ENCODE assay signal across 34 mouse cellular contexts in genomic region chr4:89403151-89403550, GRCm38 (mm10).
"Had no signal": no experiment of that assay in that cellular context is flagged by ENCODE, and none has a peak within 500 bp of the region (broad histone marks: within the 10 kb centered on the region; RNA-seq: fewer than 3 reads in every experiment).

No protein-coding gene starts in this region.

- ATAC-seq: hindbrain, embryonic 16.5 days; hindbrain, postnatal 0 days; inflammation-experienced regulatory T-cells, adult 6 months; intestine, postnatal 0 days had no signal

- H3K4me1 ChIP-seq: heart, embryonic 12.5 days; heart, embryonic 13.5 days; heart, embryonic 15.5 days; hindbrain, embryonic 10.5 days; hindbrain, embryonic 12.5 days; hindbrain, embryonic 13.5 days; hindbrain, embryonic 15.5 days; intestine, embryonic 15.5 days; kidney, embryonic 15.5 days had no signal

- H3K36me3 ChIP-seq: heart, embryonic 12.5 days; heart, embryonic 13.5 days; heart, embryonic 15.5 days; hindbrain, embryonic 10.5 days; hindbrain, embryonic 12.5 days; hindbrain, embryonic 13.5 days; hindbrain, embryonic 15.5 days; intestine, embryonic 15.5 days; kidney, embryonic 15.5 days had no signal

- H3K27me3 ChIP-seq: heart, embryonic 12.5 days; heart, embryonic 13.5 days; heart, embryonic 15.5 days; hindbrain, embryonic 12.5 days; hindbrain, embryonic 13.5 days; hindbrain, embryonic 15.5 days; intestine, embryonic 15.5 days; kidney, embryonic 15.5 days had no signal

- H3K9ac ChIP-seq: heart, embryonic 12.5 days; heart, embryonic 13.5 days; heart, embryonic 15.5 days; hindbrain, embryonic 12.5 days; hindbrain, embryonic 13.5 days; hindbrain, embryonic 14.5 days; hindbrain, embryonic 15.5 days; intestine, embryonic 15.5 days; kidney, embryonic 15.5 days had no signal

- H3K27ac ChIP-seq: heart, embryonic 13.5 days; heart, embryonic 15.5 days; hindbrain, embryonic 10.5 days; hindbrain, embryonic 12.5 days; hindbrain, embryonic 13.5 days; hindbrain, embryonic 14.5 days; hindbrain, embryonic 15.5 days; hindbrain, postnatal 0 days; intestine, embryonic 15.5 days; kidney, embryonic 15.5 days; kidney, postnatal 0 days; layer of hippocampus, adult 2 months; left cerebral cortex, adult 2 months had no signal

- H3K4me3 ChIP-seq: heart, embryonic 12.5 days; heart, embryonic 13.5 days; heart, embryonic 15.5 days; hindbrain, embryonic 10.5 days; hindbrain, embryonic 12.5 days; hindbrain, embryonic 13.5 days; hindbrain, embryonic 15.5 days; intestine, embryonic 15.5 days; kidney, embryonic 15.5 days; layer of hippocampus, adult 2 months; left cerebral cortex, adult 2 months had no signal

- H3K9me3 ChIP-seq: heart, embryonic 12.5 days; heart, embryonic 13.5 days; heart, embryonic 15.5 days; hindbrain, embryonic 10.5 days; hindbrain, embryonic 12.5 days; hindbrain, embryonic 13.5 days; hindbrain, embryonic 15.5 days; intestine, embryonic 15.5 days; kidney, embryonic 15.5 days had no signal

- DNase-seq: heart, postnatal 10 days; heart, postnatal 14 days; heart, postnatal 36 days; heart, postnatal 4 days; kidney, adult 11 months; kidney, adult 18-20 months; kidney, adult 2 months; kidney, adult 8-10 months; kidney, adult 9 months; kidney, postnatal 10 days; kidney, postnatal 14 days; kidney, postnatal 25 days; kidney, postnatal 36 days; kidney, postnatal 4 days; layer of hippocampus, adult 9-11 months; layer of hippocampus, postnatal 36 days had no signal

- H3K4me2 ChIP-seq: heart, embryonic 11.5 days; heart, embryonic 12.5 days; heart, embryonic 13.5 days; heart, embryonic 15.5 days; hindbrain, embryonic 12.5 days; hindbrain, embryonic 13.5 days; hindbrain, embryonic 14.5 days; hindbrain, embryonic 15.5 days; intestine, embryonic 15.5 days; kidney, embryonic 15.5 days had no signal
